Mouse (Mus musculus): ENCODE results near the gene Mtx1. TPM values are rescaled to one million over a fixed set of nuclear protein-coding genes. Genes with fewer than 3 reads are reported as not detected.

Mtx1 gene
- 228 and 232 TPM in 2 replicates for polyA plus RNA-seq (2016; fragmentation: Nextera tagmentation; extraction: Ambion mirVana)

DNA sequence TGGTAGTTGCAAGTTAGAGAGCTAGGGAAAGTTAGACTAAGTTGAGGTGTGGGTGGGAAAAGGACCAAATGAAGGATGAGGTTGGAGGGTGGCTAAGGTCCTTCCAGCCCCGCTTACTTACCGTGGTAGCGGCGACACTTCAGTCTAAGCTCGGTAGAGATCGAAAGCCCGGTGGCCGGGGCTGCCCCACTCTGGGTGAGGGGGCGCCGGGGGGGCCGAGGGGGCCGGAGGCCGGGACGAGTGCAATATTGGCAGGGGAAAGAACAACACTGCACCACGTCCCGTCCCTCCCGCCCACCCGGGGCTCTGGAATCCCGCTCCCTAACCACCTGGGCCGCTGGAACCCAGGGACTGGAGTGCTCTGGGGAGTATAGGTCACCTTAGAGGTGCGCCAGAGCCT is at the start of gene Mtx1:
Mtx1 (minus strand) TSS at position 189 of the 400 bp plus-strand sequence.
- WGBS, result under 1% methylated on average over 21 of the region's 21 CpGs
- Histone ChIP-seq H3K27ac (peak within 1 kb of the TSS; percentile 97), H3K4me3 (peak within 1 kb of the TSS; percentile 83), H3K9me3 (no peaks in the 10 kb centered on the region), H3K36me3 (peaks cover 38% of the 10 kb centered on the region), H3K4me1 (replicated peaks) (peaks cover 75% of the 10 kb centered on the region), H3K27me3 (ENCODE audit: insufficient read depth, poor library complexity, severe bottlenecking) (peaks cover 27% of the 10 kb centered on the region)
- no peak for DNase-seq (ENCODE audit: low spot score)

- Histone ChIP-seq H3K4me3 (no peak overlapping the region), H3K9me3 (no peaks in the 10 kb centered on the region), H3K27me3 (ENCODE audit: insufficient read depth, poor library complexity, severe bottlenecking) (peaks cover 70% of the 10 kb centered on the region), H3K4me1 (replicated peaks) (peaks cover 49% of the 10 kb centered on the region), H3K27ac (no peak overlapping the region), H3K36me3 (0 out of 2 replicates have a peak, but pooled peaks cover 6% of the 10 kb centered on the region)
- 92% methylated on average over 13 of the region's 13 CpGs for WGBS
- no peak for DNase-seq (ENCODE audit: low spot score)
Measured at GRCm38 (mm10) chr3:89276061-89276460, 49.2 kb upstream of the Mtx1 start.

DNA sequence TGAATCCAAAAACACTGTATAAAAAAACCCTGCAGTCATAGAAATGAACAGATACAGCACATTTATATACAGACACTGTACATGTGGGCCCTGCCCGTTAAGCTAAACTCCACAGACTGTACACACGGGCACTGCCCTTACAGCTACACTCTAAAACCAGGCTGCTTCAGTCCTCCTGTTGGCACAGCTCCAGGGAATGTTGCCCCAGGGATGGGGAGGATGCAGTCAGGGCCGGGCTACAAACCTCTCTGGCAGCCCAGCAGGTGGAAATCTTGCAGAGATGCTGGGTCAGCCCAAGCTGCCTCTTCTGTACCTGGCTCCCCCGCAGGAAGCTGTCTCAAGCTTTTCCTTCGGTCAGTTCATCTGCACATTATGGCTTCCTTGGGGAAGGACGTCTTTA is 44.9 kb upstream of the Mtx1 start:
- 74% methylated on average over 6 of the region's 6 CpGs for WGBS

GRCm38 (mm10) chr3:89270891-89271290 is 44.0 kb upstream of the Mtx1 start:
- peaks cover 48% of the 10 kb centered on the region for H3K4me1 ChIP-seq (replicated peaks)
- peak overlapping the region; percentile 89 for H3K27ac ChIP-seq
- H3K4me3 ChIP-seq, result peak overlapping the region; percentile 65

More for the DNA sequence above, 44.9 kb upstream of the Mtx1 start:
- Histone ChIP-seq H3K4me3 (no peak overlapping the region), H3K27ac (no peak overlapping the region), H3K36me3 (peaks cover 13% of the 10 kb centered on the region), H3K4me1 (replicated peaks) (peaks cover 44% of the 10 kb centered on the region), H3K27me3 (ENCODE audit: insufficient read depth, poor library complexity, severe bottlenecking) (peaks cover 47% of the 10 kb centered on the region), H3K9me3 (no peaks in the 10 kb centered on the region)
- DNase-seq (ENCODE audit: low spot score), result no peak

GRCm38 (mm10) chr3:89270051-89270755 is 43.3 kb upstream of the Mtx1 start, which contains the start of gene Slc50a1:
Slc50a1 (minus strand) TSS chr3:89270570.
- 7% methylated on average over 39 of the region's 39 CpGs for WGBS
- Histone ChIP-seq H3K4me1 (replicated peaks) (peaks cover 50% of the 10 kb centered on the region), H3K27ac (peak within 1 kb of the TSS; percentile 89), H3K4me3 (peak within 1 kb of the TSS; percentile 65), H3K36me3 (peaks cover 13% of the 10 kb centered on the region), H3K27me3 (ENCODE audit: insufficient read depth, poor library complexity, severe bottlenecking) (peaks cover 36% of the 10 kb centered on the region), H3K9me3 (no peaks in the 10 kb centered on the region)
- DNase-seq (ENCODE audit: low spot score), result peak; percentile 77

More at GRCm38 (mm10) chr3:89270891-89271290, 44.0 kb upstream of the Mtx1 start:
- Histone ChIP-seq H3K9me3 (no peaks in the 10 kb centered on the region), H3K36me3 (peaks cover 13% of the 10 kb centered on the region), H3K27me3 (ENCODE audit: insufficient read depth, poor library complexity, severe bottlenecking) (peaks cover 38% of the 10 kb centered on the region)
- WGBS, result 73% methylated on average over 6 of the region's 6 CpGs
- no peak for DNase-seq (ENCODE audit: low spot score)

- peaks cover 13% of the 10 kb centered on the region for H3K36me3 ChIP-seq
- H3K9me3 ChIP-seq, result no peaks in the 10 kb centered on the region
- WGBS, result 49% methylated on average over 8 of the region's 8 CpGs
- H3K4me3 ChIP-seq, result 0 out of 2 replicates have a peak overlapping the region, but pooled peaks have one; percentile 65
- DNase-seq (ENCODE audit: low spot score), result no peak
- H3K27ac ChIP-seq, result no peak overlapping the region
- peaks cover 50% of the 10 kb centered on the region for H3K4me1 ChIP-seq (replicated peaks)
- H3K27me3 ChIP-seq (ENCODE audit: insufficient read depth, poor library complexity, severe bottlenecking), result peaks cover 36% of the 10 kb centered on the region
Measured at GRCm38 (mm10) chr3:89268916-89269315, 42.0 kb upstream of the Mtx1 start.

- Histone ChIP-seq H3K36me3 (peaks cover 7% of the 10 kb centered on the region), H3K4me3 (peak overlapping the region; percentile 64), H3K27ac (peak overlapping the region; percentile 87), H3K9me3 (no peaks in the 10 kb centered on the region), H3K27me3 (ENCODE audit: insufficient read depth, poor library complexity, severe bottlenecking) (peaks cover 23% of the 10 kb centered on the region), H3K4me1 (replicated peaks) (peaks cover 47% of the 10 kb centered on the region)
- 1% methylated on average over 20 of the region's 20 CpGs for WGBS
- DNase-seq (ENCODE audit: low spot score), result peak; percentile 83
Measured at GRCm38 (mm10) chr3:89266439-89266893, 39.6 kb upstream of the Mtx1 start.

GRCm38 (mm10) chr3:89262417-89262816 is 35.5 kb upstream of the Mtx1 start:
- Histone ChIP-seq H3K4me1 (replicated peaks) (peaks cover 22% of the 10 kb centered on the region), H3K27ac (no peak overlapping the region), H3K27me3 (ENCODE audit: insufficient read depth, poor library complexity, severe bottlenecking) (peaks cover 16% of the 10 kb centered on the region), H3K9me3 (no peaks in the 10 kb centered on the region), H3K36me3 (no peaks in the 10 kb centered on the region), H3K4me3 (no peak overlapping the region)
- 75% methylated on average over 10 of the region's 10 CpGs for WGBS
- no peak for DNase-seq (ENCODE audit: low spot score)

GRCm38 (mm10) chr3:89260211-89260610 is 33.3 kb upstream of the Mtx1 start:
- H3K27me3 ChIP-seq (ENCODE audit: insufficient read depth, poor library complexity, severe bottlenecking), result peaks cover 16% of the 10 kb centered on the region
- WGBS, result 77% methylated on average over 3 of the region's 3 CpGs
- DNase-seq (ENCODE audit: low spot score), result no peak

GRCm38 (mm10) chr3:89259076-89259475 is 32.2 kb upstream of the Mtx1 start, which contains the start of gene Dpm3:
Dpm3 (plus strand) TSS chr3:89259358.
- no peak for DNase-seq (ENCODE audit: low spot score)
- Histone ChIP-seq H3K36me3 (no peaks in the 10 kb centered on the region), H3K9me3 (no peaks in the 10 kb centered on the region), H3K4me3 (no peak within 1 kb of the TSS), H3K4me1 (replicated peaks) (0 out of 2 replicates have a peak, but pooled peaks cover 7% of the 10 kb centered on the region), H3K27ac (no peak within 1 kb of the TSS), H3K27me3 (ENCODE audit: insufficient read depth, poor library complexity, severe bottlenecking) (peaks cover 16% of the 10 kb centered on the region)
- 50% methylated on average over 7 of the region's 7 CpGs for WGBS

More at GRCm38 (mm10) chr3:89260211-89260610, 33.3 kb upstream of the Mtx1 start:
- 0 out of 2 replicates have a peak, but pooled peaks cover 7% of the 10 kb centered on the region for H3K4me1 ChIP-seq (replicated peaks)
- H3K36me3 ChIP-seq, result no peaks in the 10 kb centered on the region
- no peak overlapping the region for H3K27ac ChIP-seq
- H3K9me3 ChIP-seq, result no peaks in the 10 kb centered on the region
- H3K4me3 ChIP-seq, result no peak overlapping the region

- H3K27me3 ChIP-seq (ENCODE audit: insufficient read depth, poor library complexity, severe bottlenecking), result peaks cover 43% of the 10 kb centered on the region
- H3K9me3 ChIP-seq, result no peaks in the 10 kb centered on the region
- H3K36me3 ChIP-seq, result no peaks in the 10 kb centered on the region
- DNase-seq (ENCODE audit: low spot score), result no peak
- H3K4me1 ChIP-seq (replicated peaks), result peaks cover 19% of the 10 kb centered on the region
- no peak overlapping the region for H3K4me3 ChIP-seq
- 86% methylated on average over 5 of the region's 5 CpGs for WGBS
- no peak overlapping the region for H3K27ac ChIP-seq
Measured at GRCm38 (mm10) chr3:89256177-89256576, 29.3 kb upstream of the Mtx1 start.

GRCm38 (mm10) chr3:89254994-89255393 is 28.1 kb upstream of the Mtx1 start:
- DNase-seq (ENCODE audit: low spot score), result no peak
- H3K27me3 ChIP-seq (ENCODE audit: insufficient read depth, poor library complexity, severe bottlenecking), result peaks cover 48% of the 10 kb centered on the region
- 93% methylated on average over 5 of the region's 5 CpGs for WGBS
- peaks cover 27% of the 10 kb centered on the region for H3K4me1 ChIP-seq (replicated peaks)
- H3K36me3 ChIP-seq, result 0 out of 2 replicates have a peak, but pooled peaks cover under 1% of the 10 kb centered on the region
- H3K27ac ChIP-seq, result no peak overlapping the region
- no peaks in the 10 kb centered on the region for H3K9me3 ChIP-seq
- no peak overlapping the region for H3K4me3 ChIP-seq

GRCm38 (mm10) chr3:89251365-89251895 is 24.5 kb upstream of the Mtx1 start:
- peaks cover 26% of the 10 kb centered on the region for H3K36me3 ChIP-seq
- peak; percentile 63 for DNase-seq (ENCODE audit: low spot score)
- H3K27me3 ChIP-seq (ENCODE audit: insufficient read depth, poor library complexity, severe bottlenecking), result peaks cover 36% of the 10 kb centered on the region
- H3K4me1 ChIP-seq (replicated peaks), result peaks cover 44% of the 10 kb centered on the region
- H3K4me3 ChIP-seq, result peak overlapping the region; percentile 20
- H3K27ac ChIP-seq, result peak overlapping the region; percentile 73
- H3K9me3 ChIP-seq, result no peaks in the 10 kb centered on the region
- 4% methylated on average over 17 of the region's 17 CpGs for WGBS

All from hindbrain, embryonic 10.5 days (tissue).